Mouse (Mus musculus) testis, adult 2 months (tissue): ENCODE results near the gene Lrrc32. TPM values are rescaled to one million over a fixed set of nuclear protein-coding genes. Genes with fewer than 3 reads are reported as not detected.

Experiments
- H3K27ac ChIP-seq: fragments of 200-500 bp; 2 replicates; pipeline ENCODE4 v1.5.1; 2012; ENCODE audit warnings: low read depth, low read length; ENCODE audit not compliant: control insufficient read depth, insufficient read depth
- H3K27me3 ChIP-seq: fragments of 200-500 bp; 2 replicates; pipeline ENCODE4 v1.6.1; 2012; ENCODE audit warnings: mild to moderate bottlenecking, low read length, moderate library complexity; ENCODE audit not compliant: control insufficient read depth, insufficient read depth
- H3K36me3 ChIP-seq: fragments of 200-500 bp; 2 replicates; pipeline ENCODE4 v1.6.1; 2012; ENCODE audit warnings: mild to moderate bottlenecking, low read length; ENCODE audit not compliant: control insufficient read depth, insufficient read depth
- H3K4me1 ChIP-seq: fragments of 200-500 bp; 2 replicates; pipeline ENCODE4 v1.6.1; 2012; ENCODE audit warnings: low read length; ENCODE audit not compliant: control insufficient read depth, insufficient read depth
- H3K4me3 ChIP-seq: fragments of 200-500 bp; 2 replicates; pipeline ENCODE4 v1.5.1; 2012; ENCODE audit warnings: low read depth, mild to moderate bottlenecking, low read length, moderate library complexity, mixed read lengths; ENCODE audit not compliant: control insufficient read depth
- CTCF ChIP-seq: fragments of 200-500 bp; IDR thresholded peaks from 2 replicates; pipeline ENCODE4 v1.5.1; 2012; ENCODE audit warnings: low read depth, mild to moderate bottlenecking, inconsistent platforms, low read length, moderate library complexity; ENCODE audit not compliant: control insufficient read depth, insufficient read depth, insufficient replicate concordance
- POLR2A ChIP-seq: fragments of 200-500 bp; IDR thresholded peaks from 2 replicates; pipeline ENCODE4 v1.6.1; 2012; ENCODE audit warnings: low read depth, mild to moderate bottlenecking, inconsistent platforms, low read length, moderate library complexity; ENCODE audit not compliant: control insufficient read depth
- polyA plus RNA-seq: library from polyadenylated mRNA; depleted of rRNA; stranded (reverse); fragments of >200 nt; gene quantifications from 2 replicates; pipeline ENCODE4 v1.2.3, GENCODE M21; 2012

Lrrc32 gene
- polyA plus RNA-seq, 1 experiment: 0.48 TPM

DNA sequence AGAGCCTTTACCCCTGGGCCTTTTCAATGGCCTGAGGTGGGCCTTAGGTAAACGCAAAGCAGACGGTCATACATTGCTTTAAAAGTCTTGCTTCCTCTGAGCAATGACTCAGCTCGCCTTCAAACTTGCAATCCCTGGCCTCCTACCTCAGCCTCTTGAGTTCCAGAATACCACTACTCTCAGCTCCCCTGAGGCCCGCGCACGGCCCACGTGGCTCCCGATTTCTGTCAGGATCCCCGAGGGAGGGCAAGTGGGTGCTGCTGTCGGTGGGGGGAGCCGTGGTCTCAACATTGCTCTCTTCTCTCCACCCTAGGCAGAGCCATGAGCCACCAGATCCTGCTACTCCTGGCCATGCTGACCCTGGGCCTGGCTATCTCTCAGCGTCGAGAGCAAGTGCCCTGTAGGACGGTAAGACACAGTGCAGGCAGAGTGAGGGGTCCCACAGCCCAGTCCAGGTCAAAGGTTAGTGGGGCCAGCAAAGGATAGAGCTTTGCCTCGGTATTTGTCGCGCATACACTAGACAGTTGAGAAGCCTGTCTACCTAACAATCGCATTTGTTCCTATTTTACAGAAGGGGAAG, 4.9 kb downstream of the Lrrc32 start:
- Histone ChIP-seq H3K4me1 (peaks cover 10% of the 10 kb centered on the region), H3K27ac (no peak overlapping the region), H3K36me3 (no peaks in the 10 kb centered on the region), H3K27me3 (no peaks in the 10 kb centered on the region; the same call in 1 of the 2 replicates), H3K4me3 (no peak overlapping the region)
- TF ChIP-seq POLR2A (no peak), CTCF (no peak)

GRCm38 (mm10) chr7:98495591-98495990, 6.5 kb downstream of the Lrrc32 start:
- Histone ChIP-seq H3K4me1 (peaks cover 2% of the 10 kb centered on the region), H3K4me3 (no peak overlapping the region), H3K36me3 (no peaks in the 10 kb centered on the region), H3K27ac (no peak overlapping the region), H3K27me3 (no peaks in the 10 kb centered on the region; the same call in 1 of the 2 replicates)
- TF ChIP-seq CTCF: no peak
- TF ChIP-seq POLR2A: no peak

GRCm38 (mm10) chr7:98497451-98497850, 8.4 kb downstream of the Lrrc32 start:
- H3K36me3 ChIP-seq: no peaks in the 10 kb centered on the region
- no peak overlapping the region for H3K27ac ChIP-seq
- H3K4me1 ChIP-seq: peaks cover 2% of the 10 kb centered on the region
- H3K27me3 ChIP-seq: no peaks in the 10 kb centered on the region
- H3K4me3 ChIP-seq: no peak overlapping the region
- no peak for TF ChIP-seq CTCF
- no peak for TF ChIP-seq POLR2A

- no peaks in the 10 kb centered on the region for H3K36me3 ChIP-seq
- no peak for TF ChIP-seq POLR2A
- no peak for TF ChIP-seq CTCF
- H3K4me1 ChIP-seq: peaks cover 8% of the 10 kb centered on the region
- no peak overlapping the region for H3K4me3 ChIP-seq
- H3K27me3 ChIP-seq: no peaks in the 10 kb centered on the region
- H3K27ac ChIP-seq: no peak overlapping the region
These were observed 9.0 kb downstream of the Lrrc32 start for GRCm38 (mm10) chr7:98498101-98498500.

- Histone ChIP-seq H3K27ac (no peak overlapping the region), H3K4me1 (peaks cover 12% of the 10 kb centered on the region), H3K27me3 (no peaks in the 10 kb centered on the region)
These were observed 9.8 kb downstream of the Lrrc32 start for GRCm38 (mm10) chr7:98498656-98499560.

GRCm38 (mm10) chr7:98499561-98500292, 10.6 kb downstream of the Lrrc32 start:
- Histone ChIP-seq H3K27ac (no peak overlapping the region), H3K4me3 (no peak overlapping the region), H3K27me3 (no peaks in the 10 kb centered on the region), H3K36me3 (no peaks in the 10 kb centered on the region), H3K4me1 (peaks cover 18% of the 10 kb centered on the region)
- TF ChIP-seq CTCF: no peak
- TF ChIP-seq POLR2A: no peak

More at GRCm38 (mm10) chr7:98498656-98499560, 9.8 kb downstream of the Lrrc32 start:
- H3K4me3 ChIP-seq: no peak overlapping the region
- no peaks in the 10 kb centered on the region for H3K36me3 ChIP-seq
- TF ChIP-seq POLR2A (no peak), CTCF (no peak)

DNA sequence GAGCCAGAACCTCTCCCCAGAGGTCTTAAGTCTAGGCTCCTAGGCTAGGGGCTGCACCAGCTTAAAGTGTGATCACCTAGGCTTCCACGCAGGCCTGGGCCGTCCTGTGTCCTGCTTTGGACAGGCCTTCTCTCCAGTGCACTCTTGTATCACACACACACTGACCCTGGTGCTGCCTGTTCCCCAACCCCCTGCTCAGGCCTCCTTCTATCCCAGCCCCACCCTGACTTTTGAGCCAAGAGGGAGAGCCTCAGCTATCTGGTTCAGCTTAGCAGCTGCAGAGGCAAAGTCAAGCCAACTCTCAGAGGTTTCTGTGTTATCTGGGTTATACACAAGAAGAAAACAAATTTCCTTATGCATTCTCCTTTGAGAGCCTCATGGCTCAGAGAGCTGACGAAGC, 11.4 kb downstream of the Lrrc32 start:
- no peak for TF ChIP-seq POLR2A
- TF ChIP-seq CTCF: no peak
- Histone ChIP-seq H3K27ac (no peak overlapping the region), H3K4me1 (peaks cover 21% of the 10 kb centered on the region)

More for the DNA sequence above, 11.4 kb downstream of the Lrrc32 start:
- H3K36me3 ChIP-seq: no peaks in the 10 kb centered on the region
- H3K27me3 ChIP-seq: no peaks in the 10 kb centered on the region
- no peak overlapping the region for H3K4me3 ChIP-seq
